Mouse (Mus musculus): ENCODE results near the gene Mbnl2. TPM values are rescaled to one million over a fixed set of nuclear protein-coding genes. Genes with fewer than 3 reads are reported as not detected.

The Mbnl2 gene
- polyA plus RNA-seq, 1 experiment from 2014 or later: 173 TPM

DNA sequence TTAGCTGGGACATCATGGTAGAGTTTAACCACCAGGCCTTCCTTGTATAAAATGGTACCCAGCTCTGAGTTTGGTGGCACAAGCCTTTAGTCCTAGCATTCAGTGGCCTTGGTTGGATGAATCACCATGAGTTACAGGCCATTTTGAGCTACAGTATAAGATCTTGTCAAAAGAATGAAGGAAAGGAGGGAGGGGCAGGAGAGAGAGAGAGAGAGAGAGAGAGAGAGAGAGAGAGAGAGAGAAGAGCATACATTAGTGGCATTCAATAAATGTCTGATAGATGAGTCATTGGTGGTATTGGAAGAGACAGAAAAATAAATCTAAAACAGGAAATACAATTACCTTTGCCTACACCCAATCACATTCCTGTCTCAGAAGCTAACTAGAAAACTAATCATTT is 165.2 kb downstream of the Mbnl2 start:
- Histone ChIP-seq H3K27me3 (no peaks in the 10 kb centered on the region), H3K9me3 (replicated peaks) (no peaks in the 10 kb centered on the region), H3K4me3 (replicated peaks) (no peak overlapping the region), H3K9ac (no peak overlapping the region), H3K36me3 (peaks cover 5% of the 10 kb centered on the region), H3K27ac (replicated peaks) (no peak overlapping the region), H3K4me1 (no peaks in the 10 kb centered on the region), H3K4me2 (replicated peaks) (no peak overlapping the region)
- ATAC-seq (ENCODE audit: insufficient number of reproducible peaks, low FRiP score, low TSS enrichment, low read depth): no peak

DNA sequence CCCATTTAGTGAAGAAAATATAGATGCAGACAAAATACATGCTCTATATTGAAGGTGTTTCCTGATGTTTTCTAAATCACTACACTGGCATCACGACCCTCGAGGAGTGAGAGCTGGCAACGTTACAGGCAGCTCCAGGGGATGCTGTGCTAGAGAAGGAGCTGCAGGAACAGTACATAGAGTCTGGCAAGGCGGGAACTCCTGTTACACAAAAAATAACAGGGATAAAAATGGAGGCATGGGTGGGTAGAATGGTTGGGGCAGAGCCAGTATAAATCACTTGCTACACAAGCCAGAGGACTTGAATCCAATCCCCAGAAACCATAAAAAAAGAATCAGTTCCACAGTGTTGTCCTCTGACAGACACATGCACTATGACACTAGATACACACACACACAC is 165.8 kb downstream of the Mbnl2 start:
- 70% methylated on average over 4 of the region's 4 CpGs for WGBS
- no peak overlapping the region for H3K4me2 ChIP-seq (replicated peaks)
- no peak overlapping the region for H3K27ac ChIP-seq (replicated peaks)
- ATAC-seq (ENCODE audit: insufficient number of reproducible peaks, low FRiP score, low TSS enrichment, low read depth): no peak
- H3K4me1 ChIP-seq: no peaks in the 10 kb centered on the region
- H3K9me3 ChIP-seq (replicated peaks): no peaks in the 10 kb centered on the region
- H3K27me3 ChIP-seq: no peaks in the 10 kb centered on the region
- no peak overlapping the region for H3K4me3 ChIP-seq (replicated peaks)
- H3K9ac ChIP-seq: no peak overlapping the region
- peaks cover 4% of the 10 kb centered on the region; the same call in 1 of the 2 replicates for H3K36me3 ChIP-seq

GRCm38 (mm10) chr14:120441836-120442235 is 166.4 kb downstream of the Mbnl2 start:
- Histone ChIP-seq H3K36me3 (peaks cover 3% of the 10 kb centered on the region; the same call in 1 of the 2 replicates), H3K27ac (replicated peaks) (0 out of 2 replicates have a peak overlapping the region, but pooled peaks have one; percentile 29), H3K9me3 (replicated peaks) (no peaks in the 10 kb centered on the region), H3K4me2 (replicated peaks) (no peak overlapping the region), H3K27me3 (no peaks in the 10 kb centered on the region), H3K4me1 (no peaks in the 10 kb centered on the region), H3K4me3 (replicated peaks) (no peak overlapping the region), H3K9ac (no peak overlapping the region)
- no peak for ATAC-seq (ENCODE audit: insufficient number of reproducible peaks, low FRiP score, low TSS enrichment, low read depth)
- WGBS: 80% methylated on average over 13 of the region's 13 CpGs

- no peak overlapping the region for H3K9ac ChIP-seq
- H3K4me1 ChIP-seq: no peaks in the 10 kb centered on the region
- no peaks in the 10 kb centered on the region for H3K36me3 ChIP-seq
- no peak overlapping the region for H3K27ac ChIP-seq (replicated peaks)
- no peaks in the 10 kb centered on the region for H3K27me3 ChIP-seq
- H3K9me3 ChIP-seq (replicated peaks): no peaks in the 10 kb centered on the region
- no peak for ATAC-seq (ENCODE audit: insufficient number of reproducible peaks, low FRiP score, low TSS enrichment, low read depth)
- no peak overlapping the region for H3K4me3 ChIP-seq (replicated peaks)
- no peak overlapping the region for H3K4me2 ChIP-seq (replicated peaks)
- WGBS: 78% methylated on average over 7 of the region's 7 CpGs
Measured at GRCm38 (mm10) chr14:120454221-120454620, 178.8 kb downstream of the Mbnl2 start.

- Histone ChIP-seq H3K9ac (no peak overlapping the region), H3K9me3 (replicated peaks) (no peaks in the 10 kb centered on the region), H3K27ac (replicated peaks) (no peak overlapping the region), H3K4me1 (no peaks in the 10 kb centered on the region), H3K4me3 (replicated peaks) (no peak overlapping the region), H3K36me3 (no peaks in the 10 kb centered on the region), H3K27me3 (no peaks in the 10 kb centered on the region), H3K4me2 (replicated peaks) (no peak overlapping the region)
- ATAC-seq (ENCODE audit: insufficient number of reproducible peaks, low FRiP score, low TSS enrichment, low read depth): no peak
- WGBS: 96% methylated on average over 3 of the region's 3 CpGs
Measured at GRCm38 (mm10) chr14:120463938-120464727, 188.7 kb downstream of the Mbnl2 start.

DNA sequence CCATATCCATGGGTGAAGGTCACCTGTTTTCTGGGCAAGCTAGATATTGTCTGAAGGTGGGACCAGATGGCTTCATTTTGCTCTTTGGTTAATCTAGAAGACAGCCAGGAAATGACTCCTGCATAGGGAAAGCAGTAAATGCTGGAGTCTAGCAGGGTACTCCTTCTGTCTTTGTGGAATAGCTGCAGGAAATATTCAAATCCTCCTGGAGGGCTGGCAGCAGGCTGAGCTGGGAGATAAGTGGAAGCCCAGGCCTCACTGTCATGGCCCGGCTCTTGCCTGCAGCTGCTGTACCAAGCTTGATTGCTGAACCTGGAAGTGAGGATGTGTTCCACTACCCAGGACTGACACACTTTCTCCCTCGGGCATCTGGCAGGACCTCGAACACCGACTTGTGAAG is 191.3 kb downstream of the Mbnl2 start:
- Histone ChIP-seq H3K9me3 (replicated peaks) (no peaks in the 10 kb centered on the region), H3K9ac (no peak overlapping the region), H3K4me2 (replicated peaks) (no peak overlapping the region), H3K4me3 (replicated peaks) (no peak overlapping the region), H3K27ac (replicated peaks) (no peak overlapping the region), H3K4me1 (no peaks in the 10 kb centered on the region), H3K36me3 (no peaks in the 10 kb centered on the region), H3K27me3 (no peaks in the 10 kb centered on the region)
- ATAC-seq (ENCODE audit: insufficient number of reproducible peaks, low FRiP score, low TSS enrichment, low read depth): no peak
- 72% methylated on average over 4 of the region's 4 CpGs for WGBS

DNA sequence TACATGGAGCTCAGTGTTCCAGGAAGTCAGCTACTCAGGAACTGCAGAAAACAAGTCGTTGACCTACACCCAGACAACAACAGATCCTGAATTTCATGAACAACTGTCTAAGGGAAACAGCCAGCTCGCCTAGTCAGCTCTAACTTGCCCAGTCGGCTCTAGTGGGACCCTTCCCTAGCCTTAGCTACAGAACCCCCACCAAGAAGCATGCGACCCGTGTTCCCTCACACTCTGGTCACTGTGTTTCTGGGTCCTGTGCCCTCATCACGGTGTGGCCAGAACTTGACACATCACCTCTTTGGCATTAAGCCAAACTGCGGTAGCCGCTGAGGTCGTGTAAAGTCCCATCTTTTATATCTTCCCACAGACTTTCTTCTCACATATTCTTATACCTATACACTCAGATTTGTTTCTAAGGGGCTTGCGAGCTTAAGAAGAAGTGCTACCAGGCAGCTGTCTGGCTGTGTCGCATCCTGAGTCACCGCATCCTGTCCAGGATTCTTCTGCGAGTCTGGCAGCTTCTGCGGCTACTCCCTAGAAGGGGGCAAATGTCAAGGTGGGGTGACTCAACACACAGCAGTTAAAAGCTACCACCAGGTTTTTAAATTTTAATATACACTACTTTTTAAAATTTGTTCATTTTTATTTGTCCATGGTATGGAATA is 193.8 kb downstream of the Mbnl2 start:
- Histone ChIP-seq H3K9ac (no peak overlapping the region), H3K4me2 (replicated peaks) (no peak overlapping the region), H3K9me3 (replicated peaks) (no peaks in the 10 kb centered on the region), H3K4me3 (replicated peaks) (no peak overlapping the region), H3K4me1 (no peaks in the 10 kb centered on the region), H3K36me3 (no peaks in the 10 kb centered on the region), H3K27ac (replicated peaks) (no peak overlapping the region), H3K27me3 (no peaks in the 10 kb centered on the region)
- WGBS: 82% methylated on average over 14 of the region's 14 CpGs
- no peak for ATAC-seq (ENCODE audit: insufficient number of reproducible peaks, low FRiP score, low TSS enrichment, low read depth)

GRCm38 (mm10) chr14:120476186-120476697 is 200.8 kb downstream of the Mbnl2 start:
- H3K9ac ChIP-seq: no peak overlapping the region
- no peaks in the 10 kb centered on the region for H3K9me3 ChIP-seq (replicated peaks)
- H3K4me2 ChIP-seq (replicated peaks): peak overlapping the region; percentile 76; the same call in 1 of the 2 replicates
- H3K27ac ChIP-seq (replicated peaks): no peak overlapping the region
- no peaks in the 10 kb centered on the region for H3K36me3 ChIP-seq
- H3K4me1 ChIP-seq: peaks cover 13% of the 10 kb centered on the region
- no peak for ATAC-seq (ENCODE audit: insufficient number of reproducible peaks, low FRiP score, low TSS enrichment, low read depth)
- H3K4me3 ChIP-seq (replicated peaks): no peak overlapping the region
- 59% methylated on average over 7 of the region's 7 CpGs for WGBS
- H3K27me3 ChIP-seq: no peaks in the 10 kb centered on the region

DNA sequence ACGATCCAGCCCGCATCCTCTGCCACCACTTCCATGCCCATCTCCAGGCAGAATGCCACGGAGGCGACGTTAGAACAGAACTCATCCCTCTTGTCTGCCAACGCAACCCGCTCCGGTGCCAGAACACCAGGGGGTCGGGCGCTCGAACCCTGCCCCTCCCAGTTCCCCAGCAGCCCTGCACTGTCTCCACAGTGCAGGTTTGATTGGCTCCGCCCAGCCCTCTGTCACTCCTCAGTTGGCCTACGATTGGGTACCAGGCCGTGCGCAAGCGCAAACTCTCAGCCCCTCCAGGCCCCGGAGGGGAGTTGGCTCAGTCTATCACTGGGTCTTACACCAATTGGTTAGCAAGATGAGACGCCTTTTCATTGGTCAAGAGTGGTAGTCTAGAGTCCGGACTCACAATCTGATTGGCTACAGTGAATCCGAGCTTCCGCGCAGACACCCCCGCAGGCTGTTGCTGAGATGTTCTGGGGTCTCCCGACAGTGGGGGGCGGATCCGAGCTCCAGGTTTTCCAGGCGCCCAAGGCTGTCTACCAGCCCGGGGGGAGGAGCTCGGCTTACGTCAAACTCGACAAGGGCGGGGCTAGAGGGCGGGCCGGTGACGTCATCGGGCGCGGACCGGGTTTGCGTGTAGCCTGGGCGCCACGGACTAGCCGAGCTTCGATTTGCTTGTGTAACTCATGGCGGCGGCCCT is 202.0 kb downstream of the Mbnl2 start:
- WGBS: under 1% methylated on average over 46 of the region's 46 CpGs
- peaks cover 3% of the 10 kb centered on the region; the same call in 1 of the 2 replicates for H3K36me3 ChIP-seq
- peak overlapping the region; percentile 76 for H3K4me2 ChIP-seq (replicated peaks)
- peaks cover 13% of the 10 kb centered on the region for H3K4me1 ChIP-seq
- peak overlapping the region; percentile 88 for H3K4me3 ChIP-seq (replicated peaks)
- peak overlapping the region; percentile 81 for H3K9ac ChIP-seq
- ATAC-seq (ENCODE audit: insufficient number of reproducible peaks, low FRiP score, low TSS enrichment, low read depth): peak; percentile 95
- H3K27me3 ChIP-seq: no peaks in the 10 kb centered on the region
- H3K27ac ChIP-seq (replicated peaks): peak overlapping the region; percentile 98
- no peaks in the 10 kb centered on the region; the same call in 1 of the 2 replicates for H3K9me3 ChIP-seq (replicated peaks)

DNA sequence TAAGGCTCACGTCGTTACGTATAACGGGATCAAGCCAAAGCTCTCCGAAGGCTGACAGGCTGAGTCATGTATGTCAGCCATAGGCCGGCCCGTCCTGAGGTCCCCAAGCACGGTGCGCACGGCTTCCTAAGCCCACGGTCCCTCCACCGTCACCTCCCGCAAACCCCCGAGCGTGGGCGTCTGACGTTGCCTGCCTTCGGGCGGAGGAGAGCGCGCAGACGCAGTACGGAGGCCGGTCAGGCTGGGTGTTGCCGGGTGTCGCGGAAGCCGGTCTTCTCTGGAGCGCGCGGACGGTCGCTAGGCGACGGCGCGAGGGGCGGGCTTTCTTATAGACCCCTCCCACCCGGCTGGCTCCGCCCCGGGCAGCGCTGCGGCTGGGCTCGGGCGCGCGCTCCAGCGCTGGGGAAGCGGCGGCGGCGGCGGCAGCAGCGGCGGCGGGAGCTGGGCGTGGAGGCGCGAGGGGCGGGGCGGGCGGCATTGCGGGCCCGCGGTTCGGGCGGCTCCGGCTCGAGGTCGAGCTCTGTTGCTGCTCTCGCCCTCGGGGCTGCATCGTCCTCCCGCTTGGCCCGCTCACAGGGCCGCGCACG is 202.6 kb downstream of the Mbnl2 start, which contains the start of gene Rap2a:
Rap2a (plus strand) TSS at position 463 of the 587 bp plus-strand sequence.
- no peaks in the 10 kb centered on the region; the same call in 1 of the 2 replicates for H3K9me3 ChIP-seq (replicated peaks)
- peaks cover 13% of the 10 kb centered on the region for H3K4me1 ChIP-seq
- peaks cover 5% of the 10 kb centered on the region; the same call in 1 of the 2 replicates for H3K36me3 ChIP-seq
- H3K27me3 ChIP-seq: no peaks in the 10 kb centered on the region
- H3K4me2 ChIP-seq (replicated peaks): peak within 1 kb of the TSS; percentile 76
- ATAC-seq (ENCODE audit: insufficient number of reproducible peaks, low FRiP score, low TSS enrichment, low read depth): peak; percentile 92
- peak within 1 kb of the TSS; percentile 98 for H3K27ac ChIP-seq (replicated peaks)
- peak within 1 kb of the TSS; percentile 81 for H3K9ac ChIP-seq
- WGBS: under 1% methylated on average over 50 of the region's 78 CpGs
- H3K4me3 ChIP-seq (replicated peaks): peak within 1 kb of the TSS; percentile 88
